Mouse (Mus musculus) hindbrain, embryonic 11.5 days (tissue): Measurements from ENCODE around the gene Hoxd11. TPM values are rescaled to one million over a fixed set of nuclear protein-coding genes. Genes with fewer than 3 reads are reported as not detected.
A peak's percentile ranks its signal among the peaks of the same experiment; 100 is the strongest.

Source experiments
- ATAC-seq: fragments of 200-750 bp; cut with Nextera tagmentation; 2 replicates; pipeline ENCODE4 v1.8.0; 2017; ENCODE audit warnings: mild to moderate bottlenecking, moderate TSS enrichment, moderate library complexity; ENCODE audit not compliant: low FRiP score
- DNase-seq: peaks from one replicate; pipeline ENCODE4 v3.0.0-alpha.2; 2015; ENCODE audit warnings: low spot score
- H3K27ac ChIP-seq: fragments of 300-500 bp; sonication (generic); 2 replicates; pipeline ENCODE4 v1.5.1; 2014; ENCODE audit warnings: mild to moderate bottlenecking, low read depth, low read length
- H3K27me3 ChIP-seq: fragments of 300-500 bp; sonication (generic); 2 replicates; pipeline ENCODE4 v1.6.1; 2014; ENCODE audit warnings: mild to moderate bottlenecking, low read length, moderate library complexity, mixed read lengths; ENCODE audit not compliant: control insufficient read depth, insufficient read depth
- H3K36me3 ChIP-seq: fragments of 300-500 bp; sonication (generic); 2 replicates; pipeline ENCODE4 v1.6.1; 2014; ENCODE audit warnings: mild to moderate bottlenecking, low read length, moderate library complexity, mixed read lengths; ENCODE audit not compliant: control insufficient read depth, insufficient read depth
- H3K4me1 ChIP-seq: fragments of 300-500 bp; sonication (generic); replicated peaks from 2 replicates; pipeline ENCODE4 v1.6.1; 2014; ENCODE audit warnings: low read length, mixed read lengths; ENCODE audit not compliant: control insufficient read depth, insufficient read depth
- H3K4me2 ChIP-seq: fragments of 300-500 bp; sonication (generic); replicated peaks from 2 replicates; pipeline ENCODE4 v1.6.1; 2014; ENCODE audit warnings: mild to moderate bottlenecking, low read depth, low read length
- H3K4me3 ChIP-seq: fragments of 300-500 bp; sonication (generic); 2 replicates; pipeline ENCODE4 v1.5.1; 2014; ENCODE audit warnings: low read depth, low read length
- H3K9ac ChIP-seq: fragments of 300-500 bp; sonication (generic); 2 replicates; pipeline ENCODE4 v1.6.1; 2014; ENCODE audit warnings: low read depth, low read length
- H3K9me3 ChIP-seq: fragments of 300-500 bp; sonication (generic); 2 replicates; pipeline ENCODE4 v1.6.1; 2016; ENCODE audit warnings: low read length; ENCODE audit not compliant: control insufficient read depth
- WGBS: fragments of 180-500 bp; shearing (Covaris S2); extraction: QIAGEN DNeasy Blood & Tissue Kit; methylation state at CpG from one replicate; pipeline ENCODE4 v1.1.7; 2014; 5-methylcytosine and 5-hydroxymethylcytosine counted together
- polyA plus RNA-seq: library from polyadenylated mRNA; unstranded; fragments of >200 nt; fragmentation: Nextera tagmentation; extraction: Ambion mirVana; gene quantifications from 2 replicates; pipeline ENCODE4 v1.2.1, GENCODE M21; 2014

The Hoxd11 gene
- polyA plus RNA-seq, 1 experiment from 2014 or later = not detected

GRCm38 (mm10) chr2:74726551-74726950 is 47.2 kb downstream of the Hoxd11 start, which contains the start of gene Gm28230:
Gene Gm28230, plus strand, starts transcription at chr2:74726728.
- Histone ChIP-seq H3K4me1 (no peaks in the 10 kb centered on the region; the same call in 1 of the 2 replicates), H3K4me3 (peak within 1 kb of the TSS; percentile 58), H3K27ac (peak within 1 kb of the TSS; percentile 88), H3K36me3 (no peaks in the 10 kb centered on the region), H3K9ac (peak within 1 kb of the TSS; percentile 66), H3K4me2 (peak within 1 kb of the TSS; percentile 39), H3K27me3 (peaks cover 96% of the 10 kb centered on the region), H3K9me3 (no peaks in the 10 kb centered on the region)
- ATAC-seq (no peak), DNase-seq (no peak)
- 5% methylated on average over 5 of the region's 5 CpGs for WGBS

- Histone ChIP-seq H3K9ac (peak overlapping the region; percentile 66), H3K4me2 (peak overlapping the region; percentile 39), H3K27ac (peak overlapping the region; percentile 88), H3K36me3 (no peaks in the 10 kb centered on the region), H3K4me3 (peak overlapping the region; percentile 58), H3K4me1 (no peaks in the 10 kb centered on the region; the same call in 1 of the 2 replicates), H3K9me3 (no peaks in the 10 kb centered on the region), H3K27me3 (peaks cover 95% of the 10 kb centered on the region)
- ATAC-seq (peak; percentile 41; the same call in 1 of the 2 replicates), DNase-seq (no peak)
- under 1% methylated on average over 43 of the region's 43 CpGs for WGBS
These were observed 47.7 kb downstream of the Hoxd11 start for GRCm38 (mm10) chr2:74726973-74727639.

- Histone ChIP-seq H3K9me3 (no peaks in the 10 kb centered on the region), H3K27me3 (peaks cover 95% of the 10 kb centered on the region), H3K27ac (peak overlapping the region; percentile 88), H3K4me1 (no peaks in the 10 kb centered on the region; the same call in 1 of the 2 replicates), H3K9ac (peak overlapping the region; percentile 66), H3K4me2 (peak overlapping the region; percentile 39), H3K4me3 (peak overlapping the region; percentile 58), H3K36me3 (no peaks in the 10 kb centered on the region)
- 1% methylated on average over 24 of the region's 25 CpGs for WGBS
- DNase-seq (no peak), ATAC-seq (no peak)
These were observed 48.4 kb downstream of the Hoxd11 start for GRCm38 (mm10) chr2:74727640-74728302.

DNA sequence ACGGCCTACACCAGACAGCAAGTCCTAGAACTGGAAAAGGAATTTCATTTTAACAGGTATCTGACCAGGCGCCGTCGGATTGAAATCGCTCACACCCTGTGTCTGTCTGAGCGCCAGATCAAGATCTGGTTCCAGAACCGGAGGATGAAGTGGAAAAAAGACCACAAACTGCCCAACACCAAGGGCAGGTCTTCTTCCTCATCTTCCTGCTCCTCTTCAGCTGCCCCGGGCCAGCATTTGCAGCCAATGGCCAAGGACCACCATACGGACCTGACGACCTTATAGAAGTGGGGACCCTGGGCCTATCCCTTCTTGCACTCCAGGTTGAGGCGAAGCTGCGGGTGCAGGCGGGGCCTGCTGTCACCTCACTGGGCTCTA is 48.9 kb downstream of the Hoxd11 start:
- DNase-seq (no peak), ATAC-seq (no peak)
- H3K4me3 ChIP-seq = peak overlapping the region; percentile 58
- peak overlapping the region; percentile 39 for H3K4me2 ChIP-seq
- no peaks in the 10 kb centered on the region; the same call in 1 of the 2 replicates for H3K4me1 ChIP-seq
- no peaks in the 10 kb centered on the region for H3K9me3 ChIP-seq
- H3K36me3 ChIP-seq = no peaks in the 10 kb centered on the region
- peaks cover 95% of the 10 kb centered on the region for H3K27me3 ChIP-seq
- WGBS = 3% methylated on average over 13 of the region's 13 CpGs
- H3K9ac ChIP-seq = peak overlapping the region; percentile 66
- peak overlapping the region; percentile 88 for H3K27ac ChIP-seq

DNA sequence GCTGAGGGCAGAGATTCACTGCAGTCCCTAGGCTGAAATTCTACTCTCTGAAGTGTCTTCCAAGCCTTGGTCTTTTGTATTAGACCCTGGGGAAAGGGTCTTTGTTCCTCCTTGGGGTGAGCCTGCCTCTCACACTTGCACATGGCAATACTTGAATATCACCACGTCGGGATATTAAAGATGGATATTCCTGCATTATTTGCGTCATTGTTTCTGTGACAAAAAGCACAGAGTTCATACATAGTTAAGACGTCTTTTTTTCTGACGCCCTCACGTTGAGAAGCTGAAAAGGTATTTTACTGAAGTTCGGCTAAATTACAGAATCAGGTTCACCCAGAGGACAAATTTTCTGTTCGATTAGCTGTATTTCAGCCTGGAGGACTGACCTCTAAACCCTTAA is 51.0 kb downstream of the Hoxd11 start:
- Histone ChIP-seq H3K9me3 (no peaks in the 10 kb centered on the region), H3K27me3 (peaks cover 85% of the 10 kb centered on the region), H3K36me3 (no peaks in the 10 kb centered on the region), H3K27ac (peak overlapping the region; percentile 95), H3K4me1 (no peaks in the 10 kb centered on the region; the same call in 1 of the 2 replicates), H3K4me2 (peak overlapping the region; percentile 54), H3K4me3 (peak overlapping the region; percentile 48), H3K9ac (peak overlapping the region; percentile 76)
- no peak for ATAC-seq
- 4% methylated on average over 8 of the region's 8 CpGs for WGBS
- DNase-seq = no peak

GRCm38 (mm10) chr2:74731055-74731454 is 51.7 kb downstream of the Hoxd11 start:
- peak overlapping the region; percentile 48 for H3K4me3 ChIP-seq
- H3K9ac ChIP-seq = peak overlapping the region; percentile 76
- H3K9me3 ChIP-seq = no peaks in the 10 kb centered on the region
- peak overlapping the region; percentile 95 for H3K27ac ChIP-seq
- H3K4me2 ChIP-seq = peak overlapping the region; percentile 54
- H3K36me3 ChIP-seq = no peaks in the 10 kb centered on the region
- H3K27me3 ChIP-seq = peaks cover 85% of the 10 kb centered on the region
- ATAC-seq (no peak), DNase-seq (no peak)
- H3K4me1 ChIP-seq = no peaks in the 10 kb centered on the region; the same call in 1 of the 2 replicates

DNA sequence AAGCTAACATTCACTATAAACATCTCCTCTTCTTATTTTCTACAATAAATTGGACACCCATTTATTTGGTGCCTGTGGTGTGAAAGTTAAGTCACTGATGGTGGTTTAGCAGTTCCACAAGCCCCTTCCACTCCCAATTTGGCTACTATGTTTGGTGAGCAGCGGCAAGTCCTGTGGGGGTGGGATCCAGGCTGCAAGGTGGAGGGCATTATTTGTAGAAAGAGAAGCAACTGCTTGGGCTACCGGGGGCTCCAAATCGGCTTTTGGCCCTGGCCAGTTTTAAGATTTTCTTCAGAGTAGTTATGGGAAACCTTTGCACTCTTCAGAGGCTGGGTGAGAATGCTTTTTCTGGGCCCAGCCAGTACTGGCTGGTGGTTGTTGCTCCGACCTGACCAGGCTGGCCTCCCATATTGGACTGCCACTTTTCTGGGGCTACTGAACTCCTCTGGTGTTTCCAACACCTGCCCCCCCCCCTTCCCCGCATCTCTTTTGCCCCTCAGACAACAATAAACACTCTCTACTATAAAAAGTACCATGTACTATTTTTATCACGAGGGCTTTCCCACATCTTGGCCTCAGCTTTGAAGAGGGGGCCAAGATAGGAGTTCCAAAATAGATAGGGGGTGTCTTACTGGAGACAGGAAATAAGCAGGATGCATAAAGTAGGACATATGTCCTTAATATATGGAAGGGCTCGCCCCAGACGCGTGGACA is 52.6 kb downstream of the Hoxd11 start:
- Histone ChIP-seq H3K27me3 (peaks cover 82% of the 10 kb centered on the region), H3K36me3 (no peaks in the 10 kb centered on the region), H3K4me3 (peak overlapping the region; percentile 48), H3K27ac (peak overlapping the region; percentile 95), H3K9ac (peak overlapping the region; percentile 76), H3K9me3 (no peaks in the 10 kb centered on the region), H3K4me1 (no peaks in the 10 kb centered on the region; the same call in 1 of the 2 replicates), H3K4me2 (peak overlapping the region; percentile 54)
- no peak for ATAC-seq
- WGBS = 2% methylated on average over 9 of the region's 9 CpGs
- DNase-seq = no peak

DNA sequence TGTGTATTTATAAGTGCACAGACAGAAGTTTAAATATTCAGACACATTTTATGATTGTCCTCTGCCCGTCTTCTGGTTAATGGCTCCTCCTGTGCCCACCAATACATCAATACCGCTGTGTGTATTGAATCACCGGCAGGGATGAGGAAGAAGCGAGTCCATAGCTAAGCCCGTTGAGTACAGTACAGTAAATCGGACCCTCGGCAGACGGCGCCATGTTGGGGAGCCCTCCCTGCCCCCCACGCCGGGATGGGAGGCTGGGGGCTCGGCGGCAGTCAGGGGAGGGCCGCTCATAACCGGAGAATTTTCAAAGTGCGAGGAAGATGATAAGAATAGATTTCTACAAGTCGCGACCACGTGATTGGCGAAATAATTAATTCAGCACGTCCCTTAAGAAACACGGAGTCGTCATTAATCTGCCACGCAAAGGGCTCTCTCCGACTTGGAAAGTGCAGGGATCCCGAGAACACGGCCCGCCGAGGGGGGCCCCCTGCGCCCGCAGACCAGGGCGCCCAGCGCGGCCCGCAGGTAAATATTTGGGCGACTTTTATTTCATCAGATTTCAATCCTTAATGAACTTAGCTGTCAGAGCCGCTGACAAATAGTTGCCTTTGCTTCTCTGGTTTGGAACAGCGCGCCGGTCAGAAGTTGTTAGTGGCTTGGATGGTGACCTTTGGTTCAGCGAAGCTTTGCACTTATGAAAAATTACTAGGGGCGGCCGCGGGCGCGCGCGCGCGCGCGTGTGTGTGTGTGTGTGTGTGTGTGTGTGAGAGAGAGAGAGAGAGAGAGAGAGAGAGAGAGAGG is 53.4 kb downstream of the Hoxd11 start:
- Histone ChIP-seq H3K4me1 (no peaks in the 10 kb centered on the region; the same call in 1 of the 2 replicates), H3K27ac (peak overlapping the region; percentile 95), H3K36me3 (no peaks in the 10 kb centered on the region), H3K9me3 (no peaks in the 10 kb centered on the region), H3K27me3 (peaks cover 79% of the 10 kb centered on the region), H3K9ac (peak overlapping the region; percentile 76), H3K4me2 (peak overlapping the region; percentile 54), H3K4me3 (peak overlapping the region; percentile 48)
- DNase-seq (no peak), ATAC-seq (peak; percentile 43; the same call in 1 of the 2 replicates)
- under 1% methylated on average over 52 of the region's 52 CpGs for WGBS
